Mouse (Mus musculus) heart, postnatal 0 days (tissue): ENCODE results near the gene Glt28d2.

Source experiments
- CTCF ChIP-seq: IDR thresholded peaks from 2 replicates; pipeline ENCODE4 v1.5.1; 2016; ENCODE audit warnings: antibody characterized with exemption, control low read depth, low read depth
- EP300 ChIP-seq: IDR thresholded peaks from 2 replicates; pipeline ENCODE4 v1.6.1; 2016; ENCODE audit warnings: antibody characterized with exemption, low read depth

GRCm38 (mm10) chr3:85854143-85854542 lies 33.2 kb downstream of the Glt28d2 start:
- TF ChIP-seq CTCF (no peak), EP300 (no peak)
